Comparison of ENCODE assay signal across 12 mouse cellular contexts in genomic region chr8:11475876-11476275, GRCm38 (mm10). TPM values are rescaled to one million over a fixed set of nuclear protein-coding genes. Genes with fewer than 3 reads are reported as not detected.
DNase-seq lines count a peak whose midpoint lies in the region; ATAC-seq and TF ChIP-seq lines count a peak whose summit lies in the region.
"Had no signal": no experiment of that assay in that cellular context is flagged by ENCODE, and none has a peak within 500 bp of the region (broad histone marks: within the 10 kb centered on the region; RNA-seq: fewer than 3 reads in every experiment).

No protein-coding gene starts in this region.

- H3K4me1 ChIP-seq in kidney, embryonic 16.5 days (ENCODE audit: insufficient read depth, low read length), result peaks cover 55% of the 10 kb centered on the region
- H3K4me1 ChIP-seq in intestine, embryonic 14.5 days (replicated peaks; ENCODE audit: control insufficient read depth, insufficient read depth, low read length), result peaks cover 21% of the 10 kb centered on the region
- peaks cover 30% of the 10 kb centered on the region for H3K4me1 ChIP-seq in liver, postnatal 0 days (ENCODE audit: insufficient read depth)
- peaks cover 31% of the 10 kb centered on the region for H3K4me1 ChIP-seq in forebrain, embryonic 12.5 days

- WGBS in kidney, embryonic 16.5 days, result 10% methylated on average over 2 of the region's 2 CpGs
- WGBS in intestine, embryonic 14.5 days, result 9% methylated on average over 2 of the region's 2 CpGs
- WGBS in liver, postnatal 0 days (ENCODE audit: insufficient replicate concordance), result 14% methylated on average over 2 of the region's 2 CpGs
- WGBS in forebrain, embryonic 12.5 days, result 24% methylated on average over 2 of the region's 2 CpGs

- H3K9me3 ChIP-seq in kidney, embryonic 16.5 days (ENCODE audit: low read length), result no peaks in the 10 kb centered on the region
- H3K9me3 ChIP-seq in intestine, embryonic 14.5 days (ENCODE audit: control insufficient read depth, low read length), result no peaks in the 10 kb centered on the region
- no peaks in the 10 kb centered on the region for H3K9me3 ChIP-seq in liver, postnatal 0 days (ENCODE audit: low read length)
- H3K9me3 ChIP-seq in forebrain, embryonic 12.5 days, result no peaks in the 10 kb centered on the region
- H3K9me3 ChIP-seq: hindbrain, embryonic 15.5 days had no signal

- ATAC-seq in kidney, embryonic 16.5 days (ENCODE audit: low FRiP score, low TSS enrichment), result no peak
- ATAC-seq in intestine, embryonic 14.5 days (replicated peaks; ENCODE audit: low FRiP score, low TSS enrichment, low read depth), result no peak
- no peak for ATAC-seq in liver, postnatal 0 days
- ATAC-seq in forebrain, embryonic 12.5 days (ENCODE audit: low FRiP score), result no peak
- ATAC-seq: forebrain, postnatal 0 days had no signal

- H3K4me3 ChIP-seq in gastrocnemius, adult 2 months, result no peak overlapping the region
- H3K4me3 ChIP-seq in kidney, embryonic 16.5 days (ENCODE audit: low read length), result peak overlapping the region; percentile 71
- no peak overlapping the region for H3K4me3 ChIP-seq in intestine, embryonic 14.5 days (ENCODE audit: low read depth, low read length)
- peak overlapping the region; percentile 62 for H3K4me3 ChIP-seq in liver, postnatal 0 days (ENCODE audit: low read depth, low read length)
- H3K4me3 ChIP-seq in forebrain, embryonic 12.5 days (replicated peaks), result no peak overlapping the region

- no peak for DNase-seq in gastrocnemius, adult 2 months
- no peak for DNase-seq in gastrocnemius, postnatal 14 days
- DNase-seq in kidney, adult 8-10 months, result no peak
- no peak for DNase-seq in intestine, embryonic 14.5 days (ENCODE audit: low spot score)
- DNase-seq in liver, postnatal 0 days, result no peak
- no peak for DNase-seq in cerebellum, adult 8-10 months
- DNase-seq: forebrain, postnatal 0 days; gastrocnemius, postnatal 36 days; right cerebral cortex, postnatal 4 days had no signal

- intact Hi-C loops in gastrocnemius, adult 2 months (cut with DNase I), result no loop called here
- intact Hi-C loops in gastrocnemius, postnatal 14 days (cut with DNase I; ENCODE audit: low total_unique reads), result no loop called here

- TF ChIP-seq EP300 in liver, postnatal 0 days (IDR thresholded peaks at IDR 0.05; ENCODE audit: low read depth), result no peak

- no peak overlapping the region for H3K9ac ChIP-seq in kidney, embryonic 16.5 days (replicated peaks; ENCODE audit: low read length)
- H3K9ac ChIP-seq in intestine, embryonic 14.5 days (ENCODE audit: low read length), result no peak overlapping the region
- no peak overlapping the region for H3K9ac ChIP-seq in liver, postnatal 0 days (replicated peaks)
- H3K9ac ChIP-seq in forebrain, embryonic 12.5 days, result no peak overlapping the region
- H3K9ac ChIP-seq: forebrain, postnatal 0 days; hindbrain, embryonic 15.5 days had no signal

- no peak for TF ChIP-seq CTCF in gastrocnemius, adult 2 months (IDR thresholded peaks at IDR 0.05)
- TF ChIP-seq CTCF in liver, postnatal 0 days (IDR thresholded peaks at IDR 0.05; ENCODE audit: low read depth), result no peak

- no peaks in the 10 kb centered on the region for H3K36me3 ChIP-seq in kidney, embryonic 16.5 days (ENCODE audit: insufficient read depth, low read length)
- no peaks in the 10 kb centered on the region for H3K36me3 ChIP-seq in intestine, embryonic 14.5 days (ENCODE audit: control insufficient read depth, insufficient read depth, low read length)
- no peaks in the 10 kb centered on the region for H3K36me3 ChIP-seq in liver, postnatal 0 days (replicated peaks; ENCODE audit: insufficient read depth, low read length)
- no peaks in the 10 kb centered on the region for H3K36me3 ChIP-seq in forebrain, embryonic 12.5 days (replicated peaks)
- H3K36me3 ChIP-seq: hindbrain, embryonic 15.5 days had no signal

- H3K4me2 ChIP-seq in kidney, embryonic 16.5 days (replicated peaks; ENCODE audit: low read depth, low read length), result peak overlapping the region; percentile 97
- H3K4me2 ChIP-seq in intestine, embryonic 14.5 days (ENCODE audit: low read length), result 0 out of 2 replicates have a peak overlapping the region, but pooled peaks have one; percentile 88
- peak overlapping the region; percentile 82 for H3K4me2 ChIP-seq in liver, postnatal 0 days (ENCODE audit: low read depth, low read length)
- no peak overlapping the region for H3K4me2 ChIP-seq in forebrain, embryonic 12.5 days

- H3K27ac ChIP-seq in gastrocnemius, adult 2 months, result 0 out of 2 replicates have a peak overlapping the region, but pooled peaks have one; percentile 77
- 0 out of 2 replicates have a peak overlapping the region, but pooled peaks have one; percentile 26 for H3K27ac ChIP-seq in kidney, embryonic 16.5 days (ENCODE audit: low read length)
- no peak overlapping the region for H3K27ac ChIP-seq in intestine, embryonic 14.5 days (ENCODE audit: low read depth)
- H3K27ac ChIP-seq in liver, postnatal 0 days (ENCODE audit: low read depth), result peak overlapping the region; percentile 88
- no peak overlapping the region for H3K27ac ChIP-seq in forebrain, embryonic 12.5 days
- H3K27ac ChIP-seq: hindbrain, embryonic 15.5 days had no signal

- H3K27me3 ChIP-seq in kidney, embryonic 16.5 days (ENCODE audit: insufficient read depth, low read length), result peaks cover 10% of the 10 kb centered on the region; the same call in 1 of the 2 replicates
- peaks cover 41% of the 10 kb centered on the region for H3K27me3 ChIP-seq in intestine, embryonic 14.5 days (replicated peaks; ENCODE audit: control insufficient read depth, insufficient read depth, low read length)
- peaks cover 19% of the 10 kb centered on the region for H3K27me3 ChIP-seq in liver, postnatal 0 days (ENCODE audit: insufficient read depth, low read length)
- peaks cover 92% of the 10 kb centered on the region for H3K27me3 ChIP-seq in forebrain, embryonic 12.5 days

RNA-seq across cellular contexts. Expression of gene Rab20, which starts 2.6 kb away (rescaled TPM):
- total RNA-seq in gastrocnemius, adult 2 months (2021), result 1 to 10 TPM; 1.3 to 2.5 TPM
- under 1 TPM; 0.53 to 0.69 TPM for total RNA-seq in gastrocnemius, postnatal 14 days (2021)
- polyA plus RNA-seq in kidney, embryonic 16.5 days (2015; fragmentation: Nextera tagmentation; extraction: Ambion mirVana), result 30.6 and 37.3 TPM in 2 replicates
- polyA plus RNA-seq in intestine, embryonic 14.5 days (2014; fragmentation: Nextera tagmentation; extraction: Ambion mirVana), result 7.8 and 8.6 TPM in 2 replicates
- 10.7 and 11.1 TPM in 2 replicates for polyA plus RNA-seq in liver, postnatal 0 days (2015; fragmentation: Nextera tagmentation; extraction: Ambion mirVana)
- polyA plus RNA-seq in forebrain, embryonic 12.5 days (2016; fragmentation: Nextera tagmentation; extraction: Ambion mirVana), result 0.36 and 0.74 TPM in 2 replicates

RNA-seq across cellular contexts. Expression of gene Naxd, which starts 21.4 kb away (rescaled TPM):
- 10 to 100 TPM; 28.1 to 31.2 TPM for total RNA-seq in gastrocnemius, adult 2 months (2021)
- 10 to 100 TPM; 23.4 to 27.3 TPM for total RNA-seq in gastrocnemius, postnatal 14 days (2021)
- 125 and 132 TPM in 2 replicates for polyA plus RNA-seq in kidney, embryonic 16.5 days (2015; fragmentation: Nextera tagmentation; extraction: Ambion mirVana)
- polyA plus RNA-seq in intestine, embryonic 14.5 days (2014; fragmentation: Nextera tagmentation; extraction: Ambion mirVana), result 109 and 111 TPM in 2 replicates
- polyA plus RNA-seq in liver, postnatal 0 days (2015; fragmentation: Nextera tagmentation; extraction: Ambion mirVana), result 46.7 and 47.1 TPM in 2 replicates
- 119 and 127 TPM in 2 replicates for polyA plus RNA-seq in forebrain, embryonic 12.5 days (2016; fragmentation: Nextera tagmentation; extraction: Ambion mirVana)

Comparison
In these comparisons a context has a peak if more than half of its experiments do, and no peak if none do; other contexts are left out.
1. H3K27ac ChIP-seq: peak in gastrocnemius, adult 2 months (single experiment), kidney, embryonic 16.5 days (single experiment) and liver, postnatal 0 days (single experiment); none in intestine, embryonic 14.5 days (single experiment) and forebrain, embryonic 12.5 days (single experiment).
2. H3K4me3 ChIP-seq: peak in kidney, embryonic 16.5 days (single experiment) and liver, postnatal 0 days (single experiment); none in gastrocnemius, adult 2 months (single experiment), intestine, embryonic 14.5 days (single experiment) and forebrain, embryonic 12.5 days (single experiment).